Mouse (Mus musculus) adrenal gland, adult (tissue): Measurements from ENCODE around the gene Helz.
"Not testable (repeated sequence)": the region's sequence is repeated elsewhere in the genome, so short reads cannot be mapped to it uniquely, and the experiment has no call there.

ENCODE experiments used
- DNase-seq, 2 experiments: peaks; one replicate each; pipeline ENCODE4 v3.0.0; 2022 to 2023; ENCODE audit warnings: low spot score in 1 of 2; ENCODE audit not compliant: inconsistent age in 2 of 2

Gene Helz

DNA sequence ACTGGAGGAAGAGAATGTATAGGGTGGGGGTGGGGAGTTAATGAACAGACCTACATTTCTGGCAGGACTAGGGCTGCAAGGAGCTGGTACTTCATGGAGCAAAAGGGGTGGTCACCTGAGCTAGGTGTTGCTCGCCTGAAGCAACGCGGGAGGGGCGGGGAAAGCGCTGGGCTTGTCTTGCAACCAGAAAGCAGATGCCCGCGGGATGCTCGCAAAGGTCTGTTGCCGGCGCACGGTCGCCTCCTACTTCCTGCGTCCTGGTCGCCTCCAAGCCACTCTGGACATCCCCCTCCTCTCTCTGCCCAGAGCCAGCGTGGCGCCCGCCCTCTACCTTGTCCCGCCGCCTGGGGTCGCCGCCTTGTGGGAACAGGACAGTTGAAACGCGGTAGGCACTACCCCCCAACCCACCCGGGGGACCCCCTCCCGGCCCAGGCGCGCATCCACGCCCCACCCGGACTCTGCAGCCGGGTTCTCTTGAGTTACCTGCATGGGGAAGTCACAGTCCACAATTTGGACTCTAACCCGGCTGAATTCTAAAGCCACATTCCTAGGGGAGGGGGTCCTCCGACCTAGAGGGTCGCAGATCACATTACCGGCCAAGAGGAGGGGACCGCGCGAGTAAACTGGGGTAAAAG lies 946 bp upstream of the Helz start:
- peak; percentile 36 to 69 for DNase-seq

DNA sequence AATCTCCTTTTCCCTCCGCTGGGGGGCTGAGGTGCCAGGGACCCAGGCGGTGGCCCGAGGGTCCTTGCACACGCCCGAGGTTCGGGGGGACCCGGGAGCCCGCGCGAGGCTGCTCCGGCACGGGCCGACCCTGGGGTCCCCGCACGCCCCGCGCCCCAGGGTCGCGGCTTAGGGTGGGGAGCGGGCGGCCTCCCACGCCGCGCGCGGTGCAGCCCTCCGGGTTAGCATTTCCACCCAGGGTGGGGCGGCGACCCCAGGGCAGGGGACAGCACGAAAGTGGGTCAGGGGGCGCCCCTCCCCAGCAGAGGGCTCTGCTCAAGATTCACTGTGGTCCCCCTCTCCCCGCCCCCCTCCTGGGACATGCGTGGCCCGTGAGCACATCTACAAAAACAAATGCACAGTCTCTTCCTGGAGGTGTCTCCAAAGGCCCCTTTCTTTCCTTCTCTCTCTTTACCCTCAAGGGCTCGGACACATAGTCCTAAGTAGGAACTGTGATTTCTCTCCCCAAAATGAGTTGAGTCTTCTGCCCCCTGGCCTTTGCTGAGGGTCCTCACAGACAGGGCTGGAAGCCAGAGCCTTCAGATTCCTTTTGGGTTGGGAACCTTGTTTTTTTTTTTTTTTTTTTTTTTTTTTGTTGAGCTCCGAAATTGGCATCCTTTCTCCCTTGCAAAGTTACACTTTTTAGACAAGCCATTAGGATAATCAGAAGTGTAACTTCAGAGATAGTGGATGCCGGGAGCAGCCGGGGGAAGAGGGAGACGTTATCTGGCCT lies 660 bp downstream of the Helz start:
- DNase-seq, result peak; percentile 27 to 62

DNA sequence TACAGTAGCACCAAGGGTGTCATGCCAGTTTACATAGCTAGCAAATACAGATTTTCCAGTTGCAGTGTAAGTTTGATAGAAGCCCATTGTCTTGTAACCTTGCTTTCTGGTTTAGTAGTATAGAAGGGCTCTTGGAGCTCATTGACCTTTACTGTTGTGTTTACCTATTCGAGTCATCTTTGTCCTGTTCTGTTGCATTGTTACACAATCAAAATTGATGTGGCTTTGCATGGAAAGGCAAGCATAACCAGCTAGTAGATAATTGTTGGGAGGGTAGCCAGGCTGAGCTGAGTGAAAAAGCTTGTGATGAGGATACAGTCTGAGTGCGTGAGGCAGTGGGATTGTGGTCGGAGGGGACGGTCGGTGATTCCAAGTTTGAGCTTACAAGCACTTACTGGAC lies 12.1 kb downstream of the Helz start:
- no peak for DNase-seq

DNA sequence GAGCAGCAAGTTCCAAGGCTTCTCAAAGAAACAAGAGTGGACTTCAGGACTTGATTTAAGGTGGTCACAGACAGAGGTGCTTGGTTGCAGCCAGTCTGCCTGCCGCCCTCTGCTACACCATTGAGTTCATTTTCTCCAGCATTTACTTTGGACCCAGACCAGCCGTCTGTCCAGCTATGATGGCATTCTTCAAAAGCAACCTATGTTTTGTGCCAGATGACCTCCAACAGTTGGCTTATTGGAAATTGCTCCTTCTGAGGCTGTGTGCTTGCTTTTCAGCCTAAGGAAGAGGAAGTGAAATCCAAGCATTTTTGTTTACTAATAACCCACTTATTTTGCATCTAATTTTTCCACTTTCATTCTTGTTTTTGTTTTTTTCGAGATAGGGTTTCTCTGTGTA lies 19.7 kb downstream of the Helz start:
- DNase-seq, result peak in 1 of 2 experiments; percentile 43

DNA sequence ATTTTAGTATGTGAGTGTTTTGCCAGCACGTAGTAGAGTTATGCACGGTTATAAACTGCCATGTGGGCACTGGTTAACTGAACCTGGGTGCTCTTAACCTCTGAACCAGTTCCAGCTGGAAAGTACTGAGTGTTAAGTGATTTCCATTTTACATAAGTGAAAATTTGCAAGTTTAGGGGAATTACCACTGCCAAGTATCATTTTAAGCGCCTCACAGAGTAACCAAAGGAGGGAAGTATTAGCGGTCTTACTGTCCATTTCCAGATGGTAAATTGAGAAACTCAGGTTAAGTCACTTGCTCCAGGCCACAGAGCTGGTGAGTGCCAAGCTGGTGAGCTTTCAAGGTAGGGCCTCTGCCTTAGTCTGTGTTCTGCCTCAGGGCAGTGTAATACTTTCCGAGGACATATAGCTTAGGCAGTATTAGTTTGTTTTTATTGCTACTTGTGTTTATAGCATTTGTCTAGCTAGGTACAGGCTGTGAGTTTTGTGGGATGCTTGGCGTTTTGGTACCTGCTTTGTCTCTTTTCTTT lies 20.8 kb downstream of the Helz start:
- no peak for DNase-seq

DNA sequence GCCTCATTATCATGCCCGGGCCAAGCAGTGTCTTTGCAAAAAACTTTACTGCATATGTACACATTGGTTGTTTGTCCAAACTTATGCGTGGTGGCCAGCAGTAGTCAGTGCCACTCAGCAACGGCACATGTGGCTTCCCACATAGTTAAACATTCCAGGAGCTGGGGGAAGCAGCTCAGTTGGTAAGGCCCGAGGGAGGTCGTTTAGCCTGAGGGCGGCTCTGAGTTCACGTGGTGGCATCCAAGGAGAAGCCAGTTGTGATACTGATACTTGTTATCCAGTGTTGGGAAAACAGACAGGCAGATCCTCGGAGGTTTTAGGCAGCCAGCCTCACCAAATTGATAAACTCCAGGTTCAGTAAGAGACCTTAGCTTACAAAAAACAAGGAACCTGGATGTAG lies 23.2 kb downstream of the Helz start:
- DNase-seq, result not testable (repeated sequence)

DNA sequence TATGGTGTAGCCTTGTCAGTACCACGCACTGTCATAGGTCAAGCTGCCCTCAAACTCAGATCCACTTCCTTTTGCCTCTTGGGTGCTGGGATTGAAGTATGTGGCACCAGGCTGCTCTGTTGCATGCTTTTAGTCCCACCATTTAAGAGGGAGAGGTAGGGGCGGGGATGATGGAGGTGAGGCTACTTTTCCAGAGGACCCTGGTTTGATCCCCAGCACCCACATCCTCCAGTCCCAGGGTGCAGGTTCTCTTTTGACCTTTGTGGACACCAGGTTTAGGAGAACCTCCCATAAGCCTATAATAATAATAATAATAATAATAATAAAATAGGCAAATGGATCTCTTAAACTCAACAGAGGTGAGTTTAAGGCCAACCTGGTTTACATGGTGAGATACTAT lies 23.6 kb downstream of the Helz start:
- no peak for DNase-seq

DNA sequence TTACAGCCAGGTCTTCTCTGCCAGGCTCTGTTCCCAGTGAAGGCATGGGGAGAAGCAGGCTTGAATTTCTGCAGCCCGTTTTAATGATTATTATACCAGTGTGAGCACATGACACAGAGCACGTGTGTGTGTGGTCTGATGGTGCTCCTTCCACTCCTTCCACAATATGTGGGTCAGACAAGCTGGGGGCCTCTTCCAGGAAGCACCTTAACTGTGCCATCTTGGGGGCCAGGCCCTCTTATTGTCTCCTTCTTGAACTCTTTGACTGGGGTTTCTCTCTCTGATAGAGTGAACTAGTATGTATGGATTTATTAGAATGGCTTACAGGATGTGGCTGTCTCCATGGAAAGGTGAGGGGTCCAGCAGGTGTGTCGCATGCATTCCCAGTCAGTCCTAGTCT lies 24.8 kb downstream of the Helz start:
- no peak for DNase-seq

DNA sequence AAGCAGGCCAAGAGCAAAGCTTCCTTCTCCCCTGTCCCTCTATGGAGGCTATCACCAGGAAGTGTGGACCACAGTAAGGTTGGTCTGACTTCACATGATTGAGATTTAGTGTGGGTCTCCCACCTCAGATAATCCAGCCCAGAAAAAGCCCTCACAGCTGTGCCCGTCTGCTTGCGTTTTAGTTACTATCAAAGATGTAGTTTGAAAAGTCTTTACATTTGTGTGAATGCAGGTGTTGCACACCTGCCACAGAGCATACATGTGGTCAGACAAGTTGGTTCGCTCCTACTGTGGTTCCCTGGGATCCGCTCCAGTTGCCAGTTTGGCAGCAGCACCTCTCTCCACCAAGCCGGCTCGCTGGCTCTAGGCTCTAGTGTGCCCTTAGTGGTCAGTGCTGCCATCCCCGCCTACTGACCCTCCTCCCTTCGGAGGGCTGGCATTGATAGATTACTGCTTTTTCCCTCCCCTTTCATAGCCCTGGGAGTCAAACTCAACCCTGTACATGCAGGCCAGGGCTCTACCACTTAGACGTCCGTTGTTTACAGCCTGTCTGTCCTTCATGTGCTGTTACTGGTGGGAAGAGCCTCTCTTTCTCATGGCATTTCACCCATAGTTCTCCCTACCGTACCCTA lies 25.4 kb downstream of the Helz start:
- peak; percentile 63 to 89 for DNase-seq

DNA sequence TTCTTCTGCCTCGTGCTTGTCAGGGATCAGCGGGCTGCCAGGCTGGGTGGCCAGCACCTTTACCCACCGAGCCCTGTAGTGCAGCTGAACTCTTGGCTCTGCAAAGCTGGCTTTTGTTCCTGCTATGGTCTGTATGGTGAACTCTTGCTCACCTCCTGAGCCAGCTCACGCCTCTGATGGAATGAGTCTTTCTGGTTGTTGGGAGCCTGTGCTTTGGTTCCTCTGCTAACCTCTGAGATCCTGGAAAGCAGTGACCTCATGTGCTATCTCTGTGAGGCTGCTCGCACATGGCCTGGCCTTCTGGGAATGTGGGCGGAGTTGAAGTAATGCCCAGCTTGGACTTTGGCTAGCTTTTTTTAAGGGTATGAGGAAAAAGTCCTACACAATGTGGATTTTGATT lies 26.1 kb downstream of the Helz start:
- peak; percentile 55 to 82 for DNase-seq

DNA sequence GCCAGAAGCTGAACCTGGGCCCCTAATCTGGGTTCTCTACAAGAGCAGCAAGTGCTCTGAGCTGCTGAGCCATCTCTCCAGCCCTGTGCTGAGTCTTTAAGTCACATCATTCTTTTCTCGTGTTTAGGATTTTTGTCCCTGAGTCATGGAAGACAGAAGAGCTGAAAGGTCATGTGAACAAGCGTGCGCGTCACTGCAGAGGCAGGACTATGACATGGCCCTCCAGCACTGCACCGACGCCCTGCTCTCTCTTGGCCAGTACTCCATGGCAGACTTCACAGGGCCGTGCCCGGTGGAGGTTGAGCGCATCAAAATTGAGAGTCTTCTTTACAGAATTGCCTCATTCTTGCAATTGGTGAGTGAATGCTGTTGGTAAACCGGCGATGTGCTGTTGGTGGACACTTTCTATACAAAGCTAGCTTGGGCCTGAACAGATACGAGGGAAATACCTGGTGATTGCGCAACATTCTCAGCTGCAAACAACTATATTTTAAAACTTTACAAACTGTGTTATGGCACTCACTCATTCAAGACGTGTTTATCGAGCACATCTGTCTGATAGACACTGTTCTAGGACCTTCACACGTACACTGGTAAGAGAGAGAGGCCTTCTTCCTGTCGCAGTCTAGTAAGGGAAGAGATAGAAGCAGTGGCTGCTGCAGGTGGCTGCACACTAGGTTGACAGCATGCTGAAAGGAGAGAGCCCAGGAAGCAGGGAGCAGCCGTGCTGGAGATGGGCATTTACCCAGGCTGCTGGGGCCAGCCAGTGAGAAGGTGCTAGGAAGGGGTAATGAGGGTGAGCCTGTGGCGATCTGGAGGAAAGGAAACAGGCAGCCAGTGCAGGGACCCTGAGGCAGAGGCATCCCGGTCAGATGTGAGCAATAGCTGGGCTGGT lies 27.3 kb downstream of the Helz start:
- DNase-seq, result peak; percentile 18 to 42

DNA sequence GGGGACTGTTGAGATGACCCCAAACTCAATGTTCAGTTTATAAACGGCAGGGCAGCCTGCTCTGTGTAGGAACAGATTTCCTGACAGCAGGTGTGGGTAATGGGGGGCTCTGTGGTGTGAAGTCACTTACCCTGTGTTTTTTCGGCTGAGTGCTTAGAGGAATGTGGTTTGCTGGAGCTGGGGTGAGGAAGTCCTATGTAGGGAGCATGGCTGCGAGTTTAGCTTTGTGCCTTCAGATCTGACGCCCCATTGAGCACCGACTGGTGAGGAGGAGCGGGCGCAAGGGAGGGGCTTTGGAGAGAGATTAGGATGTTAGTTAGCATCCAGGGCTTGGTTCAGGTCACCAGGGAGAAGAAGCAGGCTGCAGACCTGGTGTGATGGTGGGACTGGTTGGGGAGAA lies 28.5 kb downstream of the Helz start:
- no peak for DNase-seq

DNA sequence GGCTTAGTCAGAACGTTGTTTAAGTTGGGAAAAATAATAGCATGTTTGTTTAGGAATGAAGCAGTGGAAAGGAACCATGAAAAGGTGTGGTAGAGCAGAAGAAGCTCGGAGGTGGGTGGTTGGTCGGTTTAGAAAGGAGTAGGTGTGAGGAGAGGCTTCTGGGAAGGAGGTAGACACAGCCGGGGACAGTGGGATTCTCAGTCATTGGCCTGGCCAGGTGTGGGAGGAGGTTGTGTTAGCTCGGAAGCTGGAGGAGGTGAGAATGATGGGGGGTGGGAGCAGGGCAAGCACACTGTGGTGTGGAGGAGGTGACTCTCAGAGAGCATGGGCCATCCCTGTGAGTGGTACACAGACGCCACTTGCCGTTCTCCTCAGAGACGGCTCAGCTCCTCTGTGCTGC lies 29.7 kb downstream of the Helz start:
- DNase-seq, result no peak

DNA sequence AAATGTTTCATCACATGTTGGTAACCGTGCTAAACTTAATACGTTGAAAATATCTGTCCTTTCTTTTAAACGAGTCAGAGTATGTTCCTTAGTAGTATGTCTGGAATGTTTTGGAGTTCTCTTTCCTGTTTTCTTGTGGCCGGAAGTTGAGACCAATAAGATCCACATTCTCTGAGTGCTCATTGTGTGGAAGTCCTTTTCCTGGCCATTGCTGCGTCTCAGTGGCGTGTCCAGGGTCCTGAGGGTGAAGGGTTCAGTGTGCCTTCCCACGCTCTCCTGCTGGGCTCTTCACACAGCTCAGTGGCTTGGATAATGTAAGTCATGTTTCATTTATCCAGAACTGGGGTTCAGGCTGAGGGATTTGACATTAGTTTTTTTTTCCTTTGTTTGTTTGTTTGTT lies 30.5 kb downstream of the Helz start:
- no peak for DNase-seq

DNA sequence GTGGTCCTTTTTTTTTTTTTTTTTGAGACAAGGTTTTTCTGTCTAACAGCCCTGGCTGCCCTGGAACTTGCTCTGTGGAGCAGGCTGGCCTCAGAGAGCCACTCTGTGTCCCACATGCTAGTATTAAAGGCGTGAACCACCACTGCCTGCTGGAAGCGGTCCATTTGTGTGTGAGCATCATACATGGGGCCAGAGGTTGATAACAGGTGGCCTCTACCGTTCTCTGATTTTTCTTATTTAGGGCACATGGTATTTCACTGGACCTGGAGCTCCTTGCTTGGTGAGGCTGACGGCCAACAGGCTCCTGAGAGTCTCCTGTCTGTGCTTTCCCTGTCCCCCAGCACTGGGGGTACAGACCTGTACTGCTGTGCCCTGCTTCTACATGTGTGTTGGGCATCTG lies 33.1 kb downstream of the Helz start:
- no peak for DNase-seq

DNA sequence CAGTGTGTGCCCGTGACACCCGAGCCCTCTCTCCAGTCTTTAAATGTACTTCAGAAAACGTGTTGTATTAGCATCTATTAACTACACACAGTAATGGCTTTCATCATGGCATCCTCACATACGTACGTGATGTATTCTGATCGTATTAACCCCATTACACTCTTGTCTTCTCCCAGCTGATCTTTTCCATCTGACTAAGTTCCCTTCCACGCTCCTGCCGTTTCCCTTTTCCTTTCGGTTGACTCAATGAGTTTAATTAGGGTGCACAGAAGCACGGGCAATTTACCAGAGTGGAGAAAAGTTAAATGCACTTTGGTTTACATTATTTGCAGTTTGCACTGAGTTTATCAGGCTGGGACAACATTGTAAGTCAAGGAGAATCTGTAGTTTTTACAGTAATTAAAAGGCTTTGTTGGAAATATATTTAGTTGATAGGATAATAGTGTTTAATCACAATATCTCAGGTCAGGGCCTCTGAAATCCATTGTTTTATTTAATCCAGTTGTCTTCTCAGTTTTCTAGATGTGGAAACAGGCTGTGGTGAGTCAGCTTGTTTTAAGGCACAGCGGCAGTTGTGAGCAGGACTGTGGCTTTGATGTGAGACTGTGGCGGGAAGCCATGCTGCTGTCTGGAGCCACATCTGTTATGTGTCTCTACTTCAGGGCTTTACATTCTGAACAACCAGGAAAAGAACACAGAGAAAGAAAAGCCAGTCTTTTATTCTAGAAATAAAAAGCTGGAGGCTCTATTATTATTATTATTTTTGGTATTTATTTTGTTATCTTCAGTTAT lies 37.1 kb downstream of the Helz start:
- DNase-seq, result no peak

DNA sequence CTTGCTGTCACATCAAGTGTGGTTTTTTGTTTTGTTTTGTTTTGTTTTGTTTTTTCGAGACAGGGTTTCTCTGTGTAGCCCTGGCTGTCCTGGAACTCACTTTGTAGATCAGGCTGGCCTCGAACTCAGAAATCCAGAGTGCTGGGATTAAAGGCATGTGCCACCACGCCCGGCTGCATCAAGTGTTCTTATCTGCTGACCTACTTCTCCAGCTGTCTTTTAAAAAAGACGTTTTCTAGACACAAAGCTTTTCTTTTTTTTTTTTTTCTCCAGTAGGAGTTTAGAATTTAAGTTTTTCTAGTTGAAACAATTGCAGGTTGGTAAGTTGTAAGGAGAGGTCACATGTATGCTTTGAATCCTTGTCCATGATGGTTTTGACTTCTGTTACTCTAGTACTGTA lies 38.4 kb downstream of the Helz start:
- not testable (repeated sequence) for DNase-seq

DNA sequence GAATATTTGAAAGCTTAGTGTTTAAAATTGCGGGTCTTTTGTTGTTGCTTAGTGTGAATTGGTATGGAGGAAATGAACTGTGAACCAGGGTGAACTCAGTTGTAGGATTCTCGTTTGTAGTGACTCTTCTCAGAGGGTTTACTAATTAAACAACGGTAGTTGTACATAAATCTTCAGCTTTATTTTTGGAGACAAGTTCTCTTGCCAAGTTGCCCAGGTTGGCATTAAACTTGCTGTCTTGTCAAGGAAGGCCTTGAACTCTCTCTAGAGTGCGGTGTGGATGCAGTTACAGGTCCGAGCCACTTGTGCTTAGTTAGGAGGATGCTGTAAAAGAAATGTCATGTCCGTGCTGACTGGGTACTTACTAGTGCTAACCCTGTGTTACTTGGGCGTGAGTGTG lies 39.4 kb downstream of the Helz start:
- DNase-seq, result no peak

DNA sequence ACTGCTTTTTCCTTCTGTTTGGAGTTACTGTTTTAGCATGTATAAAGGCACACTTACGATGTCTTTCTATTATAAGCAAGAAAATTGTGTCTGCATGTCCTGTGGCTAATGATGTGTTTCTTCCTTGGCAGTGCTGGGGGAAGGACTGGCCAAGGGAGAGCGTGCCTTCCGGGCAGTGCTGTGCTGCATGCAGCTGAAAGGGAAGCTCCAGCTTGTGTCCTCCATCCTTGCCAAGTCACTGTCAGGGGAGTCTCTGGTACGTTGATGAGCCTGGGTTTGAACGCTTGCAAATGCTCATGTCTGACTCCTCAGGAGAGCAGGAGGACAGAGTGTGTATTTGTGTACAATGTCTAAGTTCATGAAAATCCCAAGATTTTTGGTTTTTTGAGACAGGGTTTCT lies 44.8 kb downstream of the Helz start:
- no peak for DNase-seq

DNA sequence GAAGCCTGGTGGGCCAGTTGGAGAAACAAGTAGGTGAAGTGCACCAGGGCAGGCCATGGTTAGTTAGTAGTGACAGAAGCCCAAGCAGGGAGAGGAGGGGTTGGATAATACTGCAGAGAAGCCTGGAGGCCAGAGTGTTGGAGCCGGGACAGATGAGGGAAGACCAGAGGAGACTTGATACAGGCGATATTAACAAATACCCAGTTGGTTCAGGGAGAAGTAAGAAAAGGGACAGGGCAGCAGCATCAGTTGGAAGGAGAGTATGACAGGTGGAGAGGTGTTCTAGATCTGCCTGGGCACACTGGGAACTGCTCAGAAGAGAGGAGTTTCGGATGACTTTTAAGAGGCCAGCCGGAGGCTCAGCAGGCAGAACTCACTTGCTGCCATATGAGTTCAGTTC lies 49.7 kb downstream of the Helz start:
- DNase-seq, result no peak
